ENCODE assay signal across 25 mouse cellular contexts in the genomic region with DNA sequence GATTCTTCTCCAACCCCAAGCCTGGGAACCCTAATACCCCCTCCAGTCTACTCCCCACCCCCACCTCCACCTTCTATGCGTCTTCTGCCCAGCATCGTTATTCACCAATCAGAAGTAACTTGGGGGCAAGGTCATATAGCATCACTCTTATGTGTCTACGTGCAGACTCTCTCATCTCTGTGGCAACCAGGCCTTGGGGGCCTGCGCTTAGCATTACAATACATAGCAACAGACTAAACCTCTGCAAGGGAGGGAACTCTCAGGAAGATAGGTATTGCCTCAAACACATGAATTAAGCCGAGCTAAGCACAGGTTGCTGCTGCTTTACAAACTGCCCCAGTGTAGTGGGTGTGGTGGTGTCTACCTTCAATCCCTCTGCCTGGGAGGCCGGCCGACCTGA.
"Had no signal": no experiment of that assay in that cellular context is flagged by ENCODE, and none has a peak within 500 bp of the region (broad histone marks: within the 10 kb centered on the region; RNA-seq: fewer than 3 reads in every experiment).

No protein-coding gene starts in this region.

- H3K9me3 ChIP-seq: heart, embryonic 13.5 days; heart, embryonic 15.5 days; hindbrain, embryonic 13.5 days; hindbrain, embryonic 15.5 days; intestine, embryonic 15.5 days; kidney, embryonic 15.5 days; limb, embryonic 13.5 days; limb, embryonic 15.5 days; liver, embryonic 12.5 days had no signal

- H3K36me3 ChIP-seq: heart, embryonic 15.5 days; hindbrain, embryonic 15.5 days; intestine, embryonic 15.5 days had no signal

- H3K9ac ChIP-seq: heart, embryonic 13.5 days; heart, embryonic 15.5 days; hindbrain, embryonic 13.5 days; hindbrain, embryonic 15.5 days; intestine, embryonic 15.5 days; kidney, embryonic 15.5 days; limb, embryonic 13.5 days; limb, embryonic 15.5 days; liver, embryonic 12.5 days; liver, embryonic 14.5 days had no signal

- DNase-seq: gastrocnemius, postnatal 14 days; gastrocnemius, postnatal 36 days; heart, adult 18-20 months; heart, postnatal 14 days; heart, postnatal 36 days; kidney, adult 11 months; kidney, adult 2 months; kidney, adult 9 months; kidney, postnatal 14 days; kidney, postnatal 36 days; layer of hippocampus, adult 9-11 months; layer of hippocampus, postnatal 36 days had no signal

- H3K27me3 ChIP-seq: heart, embryonic 13.5 days; heart, embryonic 15.5 days; hindbrain, embryonic 13.5 days; hindbrain, embryonic 15.5 days; intestine, embryonic 15.5 days; kidney, embryonic 15.5 days; limb, embryonic 13.5 days; limb, embryonic 15.5 days had no signal

- H3K4me3 ChIP-seq: heart, embryonic 13.5 days; heart, embryonic 15.5 days; hindbrain, embryonic 13.5 days; hindbrain, embryonic 15.5 days; intestine, embryonic 15.5 days; kidney, embryonic 15.5 days; left cerebral cortex, adult 2 months; limb, embryonic 13.5 days; limb, embryonic 15.5 days; liver, embryonic 12.5 days had no signal

- H3K27ac ChIP-seq: heart, embryonic 13.5 days; heart, embryonic 15.5 days; hindbrain, embryonic 13.5 days; hindbrain, embryonic 15.5 days; hindbrain, postnatal 0 days; intestine, embryonic 15.5 days; kidney, embryonic 15.5 days; kidney, postnatal 0 days; left cerebral cortex, adult 2 months; limb, embryonic 13.5 days; limb, embryonic 15.5 days; liver, embryonic 12.5 days; liver, embryonic 14.5 days had no signal

- H3K4me1 ChIP-seq: hindbrain, embryonic 13.5 days; hindbrain, embryonic 15.5 days; intestine, embryonic 15.5 days; kidney, embryonic 15.5 days; limb, embryonic 13.5 days had no signal
